Mouse (Mus musculus) right cerebral cortex, postnatal 10 days (tissue): ENCODE data around the gene Taok3.
A peak's percentile ranks its signal among the peaks of the same experiment; 100 is the strongest.

Experiments used
- DNase-seq, 2 experiments: peaks; one replicate each; pipeline ENCODE4 v3.0.0; 2021; ENCODE audit warnings: low spot score in 2 of 2

The Taok3 gene

DNA sequence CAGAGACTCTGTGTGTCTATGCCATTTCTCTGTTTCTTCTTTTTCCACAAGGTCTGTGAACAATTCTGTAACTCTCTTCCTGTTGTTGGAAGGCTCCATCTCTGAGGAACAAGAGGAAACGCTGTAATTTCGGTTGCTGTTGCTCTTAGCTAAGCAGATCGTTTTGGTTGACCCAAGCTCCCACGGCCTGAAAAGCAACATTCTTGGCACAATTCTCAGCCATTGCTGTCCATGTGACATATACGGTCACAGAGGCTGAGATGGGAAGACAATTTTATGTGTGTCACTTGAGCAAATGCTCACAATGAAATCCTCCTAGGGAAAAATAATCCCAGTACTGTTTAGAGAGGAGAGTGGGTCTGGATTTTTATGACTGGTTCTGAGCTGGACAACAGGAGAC, 62.0 kb downstream of the Taok3 start:
- no peak for DNase-seq

DNA sequence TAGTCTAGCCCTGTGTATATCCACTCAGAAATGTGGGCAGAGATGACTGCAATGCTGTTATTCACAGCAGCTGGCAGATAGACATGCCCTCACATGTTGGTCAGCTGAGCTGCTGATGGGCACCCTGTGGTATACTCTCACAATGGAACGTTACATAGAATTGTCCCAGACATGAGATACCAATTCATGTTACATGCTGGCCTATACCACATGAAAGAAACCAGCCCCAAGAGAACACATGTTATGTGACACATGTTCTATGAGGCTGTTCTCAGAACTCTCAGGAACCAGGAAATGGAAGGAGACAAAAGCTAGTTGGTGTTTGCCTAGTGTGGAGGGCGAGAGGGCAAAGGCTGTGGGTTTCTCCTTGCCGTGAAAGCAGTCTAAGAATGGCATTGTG, 62.5 kb downstream of the Taok3 start:
- no peak for DNase-seq

DNA sequence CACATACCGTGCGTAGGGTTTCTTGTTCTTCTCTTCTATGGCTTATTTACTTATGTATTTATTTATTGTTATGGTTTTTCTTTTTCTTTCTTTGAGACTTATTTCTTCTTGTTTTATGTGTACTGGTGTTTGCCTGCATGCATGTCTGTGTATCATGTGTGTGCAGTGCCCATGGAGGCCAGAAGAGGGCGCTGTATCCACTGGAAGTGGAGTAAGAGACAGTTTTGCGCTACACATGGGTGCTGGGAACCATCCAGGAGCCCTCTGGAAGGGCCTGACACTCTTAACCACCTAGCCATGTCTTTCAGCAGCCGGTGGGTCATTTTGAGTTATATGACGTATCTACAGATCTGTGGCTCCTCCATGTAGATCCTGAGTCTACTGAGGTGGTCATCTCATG, 64.9 kb downstream of the Taok3 start:
- DNase-seq: no peak

DNA sequence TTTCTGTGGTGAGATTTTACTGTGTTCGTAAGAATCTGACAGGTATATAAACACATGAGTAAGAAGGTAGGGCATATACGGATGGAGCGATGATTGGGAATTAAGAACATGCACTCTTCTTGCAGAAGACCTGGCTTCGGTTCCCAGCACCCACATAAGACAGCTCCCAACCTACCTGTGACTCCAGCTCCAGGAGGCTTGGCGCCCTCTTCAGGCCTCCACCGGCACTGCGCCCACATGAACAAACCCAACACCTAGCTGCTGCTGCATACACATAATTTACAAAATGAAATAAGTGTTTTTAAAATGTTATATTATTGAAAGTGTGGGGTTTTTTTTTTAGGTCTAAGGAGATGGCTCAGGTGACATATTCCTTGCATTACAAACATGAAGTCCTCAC, 65.7 kb downstream of the Taok3 start:
- DNase-seq: no peak

DNA sequence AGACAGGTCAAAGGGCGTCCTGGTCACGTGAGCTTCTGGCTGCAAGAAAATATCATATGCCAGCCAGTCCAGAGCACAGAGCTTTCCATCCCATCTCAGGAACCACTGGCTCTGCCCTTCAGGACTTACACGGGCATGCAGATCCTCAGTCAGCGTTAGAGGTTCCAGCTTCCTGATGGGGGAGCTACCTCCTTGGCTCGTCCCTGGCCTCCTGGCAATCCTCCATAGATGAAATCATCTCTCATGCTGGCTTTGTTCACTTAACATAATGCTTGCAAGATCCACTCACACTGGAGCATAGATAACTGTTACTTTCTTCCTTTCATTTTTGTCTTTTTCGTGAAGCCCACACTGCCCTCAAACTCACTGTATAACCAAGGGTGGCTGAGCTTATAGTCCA, 72.1 kb downstream of the Taok3 start:
- DNase-seq: no peak

DNA sequence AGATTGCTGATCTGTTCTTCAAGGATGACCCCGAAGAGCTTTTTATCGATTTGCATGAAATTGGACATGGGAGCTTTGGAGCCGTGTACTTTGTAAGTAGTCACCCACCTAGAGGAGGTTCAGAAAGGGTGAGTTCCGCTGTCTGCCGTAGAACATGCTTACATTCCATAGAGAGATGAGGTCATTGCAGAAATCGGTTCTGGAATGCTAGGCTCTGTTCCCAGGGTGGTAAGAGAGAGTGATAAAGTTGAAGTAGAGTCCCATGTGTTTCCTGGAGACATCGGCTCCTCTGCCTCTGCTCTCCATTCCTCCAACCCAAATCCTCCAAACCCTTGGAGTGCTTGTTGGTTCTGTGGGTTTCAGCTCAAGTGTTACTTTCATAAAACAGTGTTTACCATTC, 73.8 kb downstream of the Taok3 start:
- no peak for DNase-seq

DNA sequence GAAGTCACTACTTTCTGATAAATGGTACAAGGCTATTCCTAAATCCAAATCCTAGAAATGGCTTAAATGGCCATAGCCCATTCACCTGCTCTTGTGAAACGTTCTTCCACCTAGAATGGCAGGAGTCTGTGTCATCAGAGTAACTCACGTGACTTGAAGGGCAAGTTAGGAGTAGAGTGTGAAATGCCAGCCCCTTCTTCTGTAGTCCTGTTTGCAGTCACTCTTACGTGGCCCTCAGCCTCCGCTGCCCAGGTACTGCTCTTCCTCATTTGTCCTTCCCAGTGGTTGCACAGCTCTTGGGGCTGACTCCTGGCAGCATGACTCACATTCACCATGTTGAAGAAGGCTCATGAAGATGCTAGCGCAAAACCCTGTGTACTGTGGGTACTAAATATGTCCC, 74.7 kb downstream of the Taok3 start:
- DNase-seq: no peak

DNA sequence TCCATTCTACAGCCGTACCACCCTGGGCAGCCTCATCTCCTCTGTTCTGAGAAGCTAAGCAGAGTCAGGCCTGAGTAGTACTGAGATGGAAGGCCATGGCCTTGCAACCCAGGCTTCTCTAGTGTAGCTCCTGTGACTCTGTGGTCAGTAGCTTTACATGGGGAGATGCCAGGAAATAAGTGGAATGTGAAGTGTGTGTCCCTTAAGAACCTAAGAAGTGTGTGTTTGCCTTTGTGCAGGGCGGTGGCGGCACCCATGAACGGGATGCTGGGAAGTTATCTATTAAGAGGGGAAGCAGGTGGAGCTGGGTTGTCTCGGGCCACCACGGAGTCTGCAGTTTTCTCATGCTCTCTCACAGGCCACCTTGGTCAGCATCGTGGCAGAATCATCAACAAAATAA, 76.6 kb downstream of the Taok3 start:
- DNase-seq: no peak

DNA sequence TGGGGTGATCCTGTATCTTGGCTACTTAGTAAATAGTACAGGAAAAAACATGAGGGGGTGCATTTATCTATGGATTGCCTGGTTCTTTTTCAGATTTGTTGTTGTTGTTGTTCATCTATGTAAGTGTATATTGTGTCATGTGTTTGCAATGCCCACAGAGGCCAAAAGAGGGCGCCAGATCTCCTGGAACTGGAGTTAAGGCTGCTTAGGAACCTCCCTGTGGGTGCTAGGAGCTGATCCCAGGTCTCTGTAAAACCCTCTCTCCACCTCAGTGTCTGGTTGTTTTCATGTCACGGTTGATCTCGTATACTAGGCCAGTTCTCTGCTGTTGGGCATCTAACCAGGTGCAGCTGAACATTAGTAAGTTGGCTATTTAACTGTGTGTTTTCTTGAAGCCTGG, 78.5 kb downstream of the Taok3 start:
- DNase-seq: no peak

DNA sequence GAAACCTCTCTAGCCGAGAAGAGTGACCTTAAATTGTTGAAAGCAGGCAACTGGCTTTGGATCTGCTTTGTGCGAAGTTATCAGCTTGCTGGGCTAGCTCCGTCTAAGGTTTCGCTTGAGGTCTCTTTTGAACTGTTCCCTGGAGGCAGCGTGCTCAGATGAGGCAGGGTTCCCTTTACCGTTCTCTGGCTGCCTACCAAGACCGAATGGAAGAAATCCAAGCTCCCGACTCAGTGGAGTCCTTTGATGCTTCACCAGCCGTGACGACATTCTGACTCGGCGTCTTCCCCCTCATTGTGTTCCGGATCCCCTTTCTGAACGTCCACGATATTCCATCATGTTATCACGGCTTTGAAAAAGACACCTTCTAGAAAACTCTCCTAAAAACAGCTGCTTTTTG, 87.4 kb downstream of the Taok3 start:
- DNase-seq: peak; percentile 32 to 50

DNA sequence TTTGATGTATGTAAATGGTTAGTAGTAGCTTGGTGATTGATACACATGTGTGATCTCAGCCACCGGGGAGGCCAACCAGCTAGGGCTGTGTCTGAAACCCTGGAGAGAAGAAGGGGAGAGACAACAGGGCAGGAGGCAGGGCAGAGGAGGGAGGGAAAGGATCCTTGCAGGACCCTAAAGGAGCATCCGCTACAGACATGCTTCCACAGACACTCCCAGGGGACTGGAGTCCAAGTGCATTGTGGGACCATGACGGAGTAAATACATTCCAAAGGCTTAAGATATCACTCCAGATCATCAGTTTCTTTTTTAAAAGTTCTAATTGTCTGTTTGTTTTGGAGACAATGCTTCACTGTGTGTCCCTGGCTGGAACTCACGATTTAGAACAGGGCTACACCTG, 94.1 kb downstream of the Taok3 start:
- no peak for DNase-seq

DNA sequence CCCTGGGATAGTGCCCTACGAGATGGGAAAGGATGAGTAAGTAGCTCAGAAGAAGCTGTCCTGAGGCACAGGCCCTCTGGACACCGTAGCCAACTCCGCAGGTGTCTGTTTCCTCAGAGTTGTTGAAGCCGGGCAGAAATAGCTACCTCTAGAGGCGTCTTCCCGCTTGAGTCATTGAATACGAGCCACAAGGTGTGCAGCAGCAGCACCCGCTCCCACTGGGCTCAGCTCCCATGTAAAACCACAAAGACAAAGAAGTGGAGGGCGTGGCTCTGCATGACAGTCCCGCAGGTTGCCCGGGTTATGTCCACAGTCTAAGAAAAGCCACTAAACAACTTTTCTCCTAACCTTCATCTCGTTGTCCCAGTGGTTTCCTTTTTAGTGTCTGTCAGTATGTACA, 111.1 kb downstream of the Taok3 start:
- DNase-seq: no peak

DNA sequence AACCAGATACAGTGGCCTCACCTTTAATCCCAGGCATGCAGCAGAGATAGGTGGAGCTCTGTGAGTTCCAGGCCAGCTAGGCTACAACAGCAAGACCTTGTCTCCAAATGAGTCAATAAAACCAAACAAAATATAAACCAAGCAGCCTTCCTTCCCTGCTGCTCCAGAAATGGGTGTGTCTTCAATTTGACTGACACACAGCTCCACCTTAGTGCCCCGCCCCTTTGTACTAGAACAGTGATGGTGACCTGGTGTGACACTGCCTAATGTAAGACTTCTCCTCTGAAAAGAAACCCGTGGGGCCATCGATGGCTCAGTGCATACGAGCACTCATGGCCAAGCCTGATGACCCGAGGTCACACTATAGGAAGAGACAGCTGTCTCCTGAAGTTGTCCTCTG, 116.6 kb downstream of the Taok3 start:
- DNase-seq: no peak

DNA sequence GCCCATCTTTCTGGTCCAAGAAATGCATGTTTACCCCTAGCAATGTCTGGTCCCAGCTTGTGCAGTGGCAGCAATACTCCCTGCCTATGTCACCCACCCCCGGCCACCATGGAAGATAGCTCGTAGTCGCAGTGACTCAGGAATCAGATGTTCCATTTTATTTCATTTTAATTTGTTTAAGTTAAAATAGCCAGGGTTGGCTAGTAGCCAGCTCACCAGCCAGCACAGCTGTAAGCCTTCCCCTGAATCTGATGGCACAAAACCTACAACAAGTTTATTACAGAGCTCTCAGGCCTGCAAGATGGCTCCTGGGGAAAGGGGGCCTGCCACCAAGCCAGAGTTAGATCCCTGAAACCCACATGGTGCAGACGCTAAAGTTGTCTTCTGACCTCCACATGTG, 119.2 kb downstream of the Taok3 start:
- peak in 1 of 2 experiments; percentile 35 for DNase-seq

DNA sequence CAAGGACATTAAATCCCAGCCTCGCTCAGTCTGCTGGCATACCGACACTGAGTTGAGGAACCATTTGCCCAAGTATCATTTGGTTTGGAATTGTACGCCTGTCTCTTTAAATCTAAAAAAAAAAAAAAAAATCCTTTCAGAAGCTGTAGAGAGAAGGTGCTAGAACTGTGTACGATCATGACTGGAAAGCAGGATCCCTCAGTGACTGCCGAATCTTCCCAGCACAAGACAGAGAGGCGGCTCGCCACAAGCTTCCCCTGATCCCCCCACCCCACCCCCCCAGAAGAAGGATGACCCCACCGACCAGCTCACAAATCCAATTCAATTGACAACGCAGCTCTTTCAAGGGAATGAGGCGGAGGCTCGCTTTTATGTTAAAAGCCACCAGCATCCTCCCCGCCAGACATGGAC, 120.4 kb downstream of the Taok3 start:
- DNase-seq: peak; percentile 47 to 62

DNA sequence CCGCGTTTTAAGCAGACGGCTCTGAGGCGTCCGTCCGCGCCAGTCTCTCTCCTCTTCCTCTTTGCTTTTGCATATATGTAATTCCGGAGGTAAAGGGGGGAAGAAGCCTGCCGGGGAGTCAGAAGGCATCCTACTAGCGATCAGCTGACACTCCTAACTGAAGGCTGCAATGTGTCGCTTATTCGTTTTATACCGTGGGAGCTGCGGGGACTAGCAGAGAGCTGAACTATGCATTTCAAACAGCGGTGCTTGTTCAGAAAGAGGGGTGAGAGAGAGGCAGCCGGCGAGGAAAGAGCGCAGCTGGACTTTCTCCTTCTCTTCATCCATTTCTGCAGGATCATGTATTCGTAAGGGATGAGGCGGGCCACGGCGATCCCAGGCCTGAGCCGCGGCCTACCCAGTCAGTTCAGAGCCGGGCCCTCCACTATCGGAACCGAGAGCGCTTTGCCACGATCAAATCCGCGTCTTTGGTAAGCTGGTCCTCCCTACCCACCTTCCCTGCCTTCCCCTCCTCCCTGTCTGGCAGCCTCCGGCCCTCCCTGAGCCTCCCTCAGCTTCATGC, 120.9 kb downstream of the Taok3 start:
- peak; percentile 68 to 73 for DNase-seq

DNA sequence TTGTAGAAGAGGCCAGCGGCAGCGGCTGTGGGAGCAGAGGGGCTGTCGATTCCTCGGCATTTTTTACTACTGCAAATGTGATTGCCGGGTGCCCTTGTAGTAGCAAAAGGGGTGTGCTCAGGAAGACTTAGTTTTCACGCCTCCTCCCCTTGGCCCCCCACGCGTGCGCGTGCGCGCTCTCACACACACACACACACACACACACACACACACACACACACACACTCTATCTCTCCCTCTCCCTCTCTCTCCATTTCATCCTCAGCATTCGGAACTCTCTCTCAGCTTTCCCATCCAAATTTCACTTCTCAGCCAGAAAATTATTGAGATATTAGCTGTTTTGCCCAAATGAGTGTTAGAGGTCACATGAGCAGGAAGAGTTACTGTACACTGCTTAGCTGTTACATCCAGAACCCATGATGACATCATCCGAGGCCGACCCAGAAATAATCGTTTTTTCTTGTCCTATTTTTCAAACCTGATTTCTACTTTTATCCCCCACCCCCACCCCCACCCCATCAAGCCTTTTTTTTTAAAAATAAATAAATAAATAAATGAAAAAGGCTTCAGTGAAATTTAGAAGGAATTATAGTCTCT, 122.1 kb downstream of the Taok3 start:
- peak; percentile 85 to 88 for DNase-seq

DNA sequence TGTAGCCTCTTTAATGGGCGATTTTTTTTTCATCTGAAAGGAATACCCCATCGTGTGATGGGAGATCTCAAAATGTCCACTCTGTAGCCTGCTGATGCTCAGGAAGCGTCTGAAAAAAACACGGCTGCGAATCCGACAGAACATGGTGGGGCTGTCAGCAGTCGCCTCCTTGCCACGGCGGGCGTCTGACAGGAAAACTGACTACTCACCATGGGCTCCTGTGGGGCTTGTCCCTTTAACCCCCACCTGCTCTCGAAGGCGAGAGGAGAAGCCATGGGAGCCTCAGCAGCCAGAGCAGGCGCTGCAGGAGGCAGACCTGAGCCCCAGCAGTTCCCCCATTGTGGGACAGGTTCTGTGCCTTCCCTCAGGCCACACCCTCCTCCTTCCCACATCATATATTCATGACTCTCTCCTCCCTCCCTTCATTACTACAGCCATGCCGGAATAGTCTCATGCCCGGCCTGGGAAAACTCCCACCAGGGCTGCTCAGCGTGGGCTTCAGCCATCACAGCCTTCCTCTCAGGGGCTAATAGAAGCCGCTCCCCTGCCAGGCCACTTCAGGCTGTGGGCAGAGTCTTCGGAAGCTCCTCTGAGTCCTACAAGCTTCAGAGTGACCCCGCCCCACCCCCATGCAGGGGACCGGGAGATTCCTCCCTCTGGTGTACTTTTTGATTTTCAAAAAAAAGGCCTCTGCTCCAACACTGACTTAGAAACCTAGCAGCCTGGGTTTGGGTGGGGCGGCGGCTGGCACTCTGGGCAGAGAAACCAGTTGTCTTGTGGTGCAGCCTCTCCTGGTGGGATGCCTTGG, 122.9 kb downstream of the Taok3 start:
- DNase-seq: peak; percentile 56 to 62

DNA sequence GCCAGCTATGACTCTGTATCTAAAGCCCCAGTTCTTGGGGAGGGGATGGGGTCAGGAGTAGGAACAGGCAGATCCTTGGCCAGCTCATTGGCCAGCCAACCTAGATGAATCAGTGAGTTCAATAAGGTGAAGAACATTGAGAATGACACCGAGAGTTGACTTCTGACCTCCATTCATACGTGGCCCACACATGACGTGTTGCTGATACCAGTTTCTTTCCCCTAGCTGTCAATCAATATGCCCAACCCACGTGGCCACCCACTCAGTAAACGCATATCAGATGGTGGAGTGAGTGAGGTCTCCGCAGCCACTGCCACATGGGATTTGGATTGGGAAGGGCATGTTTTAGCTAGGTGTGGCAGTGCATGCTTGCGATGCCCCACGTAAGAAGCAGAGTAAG, 125.2 kb downstream of the Taok3 start:
- no peak for DNase-seq

DNA sequence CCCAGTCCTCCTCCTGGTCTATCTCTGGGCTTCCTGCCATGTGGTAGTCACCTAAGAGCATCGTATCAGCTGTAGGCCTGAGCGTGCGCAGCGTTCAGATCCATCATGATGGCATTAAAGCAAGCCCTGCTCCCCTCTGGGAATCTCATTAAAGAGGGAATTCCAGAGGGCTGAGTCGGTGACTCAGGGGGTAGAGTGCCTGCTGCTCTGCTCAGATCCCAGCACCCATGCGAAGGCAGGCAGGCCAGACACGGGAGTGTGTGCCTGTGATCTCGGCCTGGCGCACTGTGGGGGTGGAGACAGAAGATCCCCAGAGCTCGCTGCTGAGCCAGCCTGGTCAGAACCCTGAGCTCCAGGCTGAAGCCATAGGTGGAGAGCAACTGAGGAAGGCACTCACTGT, 128.4 kb downstream of the Taok3 start:
- no peak for DNase-seq

DNA sequence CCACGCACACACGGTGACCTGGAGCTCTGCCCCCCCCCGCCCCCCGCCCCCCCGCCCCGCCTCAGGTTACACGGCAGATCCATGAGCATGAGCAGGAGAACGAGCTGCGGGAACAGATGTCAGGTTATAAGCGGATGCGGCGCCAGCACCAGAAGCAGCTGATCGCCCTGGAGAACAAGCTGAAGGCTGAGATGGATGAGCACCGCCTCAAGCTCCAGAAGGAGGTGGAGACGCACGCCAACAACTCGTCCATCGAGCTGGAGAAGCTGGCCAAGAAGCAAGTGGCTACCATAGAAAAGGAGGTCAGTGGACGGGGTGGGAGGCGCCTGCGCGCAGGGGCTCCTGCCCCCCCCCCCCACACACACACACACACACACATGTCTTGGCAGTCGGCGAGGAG, 130.9 kb downstream of the Taok3 start:
- DNase-seq: peak; percentile 60 to 71

DNA sequence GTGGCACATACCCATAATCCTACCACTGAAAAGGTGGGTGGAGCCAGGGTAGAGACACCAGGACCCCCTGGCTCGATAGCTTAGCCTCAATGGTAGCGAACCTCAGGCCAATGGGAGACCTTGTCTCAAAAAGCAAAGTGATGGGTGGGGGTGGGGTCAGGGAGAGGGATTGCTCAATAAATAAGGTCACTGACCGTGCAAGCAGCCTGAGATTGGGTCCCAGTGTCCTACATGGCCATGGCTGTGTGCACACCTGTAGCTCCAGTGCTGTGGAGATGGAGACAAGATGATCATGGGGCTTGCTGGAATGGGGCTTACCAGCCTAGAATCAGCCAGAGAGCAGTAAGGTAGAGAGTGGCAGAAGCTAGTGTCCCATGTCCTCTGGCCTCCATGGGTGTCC, 131.8 kb downstream of the Taok3 start:
- no peak for DNase-seq

DNA sequence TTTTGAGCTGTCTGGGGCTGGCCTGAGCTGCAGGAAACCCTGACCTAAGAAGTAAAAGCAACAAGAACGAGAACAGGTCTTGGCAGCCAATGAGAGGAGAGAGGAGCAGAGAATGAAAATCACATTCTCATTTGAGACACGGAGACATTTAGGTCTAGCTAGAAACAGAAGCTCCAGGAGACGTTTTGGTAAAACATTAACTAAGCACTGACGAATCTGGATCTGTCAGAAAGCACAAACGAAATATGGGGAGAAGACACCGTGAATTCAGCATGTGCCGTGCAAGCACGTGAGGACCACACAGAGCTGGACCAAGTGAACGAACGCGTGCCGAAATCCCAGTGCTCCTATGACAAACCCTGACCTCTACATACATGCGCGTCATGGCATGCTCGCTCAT, 138.3 kb downstream of the Taok3 start:
- no peak for DNase-seq
